Mouse (Mus musculus) hindbrain, postnatal 0 days (tissue): Measurements from ENCODE around the gene Hoxb6. TPM values are rescaled to one million over a fixed set of nuclear protein-coding genes. Genes with fewer than 3 reads are reported as not detected.

ENCODE experiments used
- ATAC-seq: fragments of 200-750 bp; cut with Nextera tagmentation; 2 replicates; pipeline ENCODE4 v1.8.0; 2017; ENCODE audit warnings: mild to moderate bottlenecking, moderate TSS enrichment, moderate library complexity
- DNase-seq: peaks from one replicate; pipeline ENCODE4 v3.0.0-alpha.2; 2015; ENCODE audit warnings: low spot score
- H3K27ac ChIP-seq: fragments of 300-500 bp; sonication (generic); 2 replicates; pipeline ENCODE4 v1.5.1; 2014; ENCODE audit warnings: mild to moderate bottlenecking
- H3K27me3 ChIP-seq: fragments of 300-500 bp; sonication (generic); 2 replicates; pipeline ENCODE4 v1.6.1; 2014; ENCODE audit warnings: low read length, mixed read lengths; ENCODE audit not compliant: insufficient read depth
- H3K36me3 ChIP-seq: fragments of 300-500 bp; sonication (generic); 2 replicates; pipeline ENCODE4 v1.6.1; 2014; ENCODE audit warnings: low read length, mixed read lengths; ENCODE audit not compliant: insufficient read depth
- H3K4me1 ChIP-seq: fragments of 300-500 bp; sonication (generic); 2 replicates; pipeline ENCODE4 v1.6.1; 2014; ENCODE audit warnings: antibody characterized with exemption, low read length, mixed read lengths; ENCODE audit not compliant: insufficient read depth
- H3K4me2 ChIP-seq: fragments of 300-500 bp; sonication (generic); 2 replicates; pipeline ENCODE4 v1.6.1; 2014; ENCODE audit warnings: low read depth, mild to moderate bottlenecking, low read length, moderate library complexity, mixed read lengths
- H3K4me3 ChIP-seq: fragments of 300-500 bp; sonication (generic); 2 replicates; pipeline ENCODE4 v1.5.1; 2014; ENCODE audit warnings: low read length
- H3K9ac ChIP-seq: fragments of 300-500 bp; sonication (generic); replicated peaks from 2 replicates; pipeline ENCODE4 v1.6.1; 2014; ENCODE audit warnings: mild to moderate bottlenecking, low read length, moderate library complexity, mixed read lengths
- H3K9me3 ChIP-seq: fragments of 300-500 bp; sonication (generic); 2 replicates; pipeline ENCODE4 v1.6.1; 2016; ENCODE audit warnings: low read length, mixed read lengths
- CTCF ChIP-seq: IDR thresholded peaks from 2 replicates; pipeline ENCODE4 v1.5.1; 2016; ENCODE audit warnings: antibody characterized with exemption, control low read depth, low read depth
- WGBS: fragments of 180-500 bp; shearing (Covaris S2); extraction: QIAGEN DNeasy Blood & Tissue Kit; methylation state at CpG from one replicate; pipeline ENCODE4 v1.1.7; 2014; 5-methylcytosine and 5-hydroxymethylcytosine counted together
- microRNA counts: library from miRNA; unstranded; fragments of <30 nt; microRNA quantifications from one replicate; lab custom pipeline; 2015
- microRNA-seq, 2 experiments: library from miRNA; unstranded; fragments of <30 nt; microRNA quantifications; one replicate each; pipeline ENCODE4; 2016
- polyA plus RNA-seq: library from polyadenylated mRNA; unstranded; fragments of >200 nt; fragmentation: Nextera tagmentation; extraction: Ambion mirVana; gene quantifications from 2 replicates; pipeline ENCODE4 v1.2.1, GENCODE M21; 2015
- total RNA-seq: library from RNA; depleted of rRNA; stranded (reverse); fragments of >200 nt; gene quantifications from 2 replicates; pipeline ENCODE4 v1.2.3, GENCODE M21; 2014; rRNA removed

Hoxb6 gene
- total and polyA plus RNA-seq, 2 experiments from 2014 or later = 23.2 to 29.0 TPM

GRCm38 (mm10) chr11:96350791-96351190, 58.5 kb downstream of the Hoxb6 start:
- DNase-seq (no peak), ATAC-seq (no peak)
- Histone ChIP-seq H3K27ac (peak overlapping the region; percentile 91), H3K4me2 (peak overlapping the region; percentile 59), H3K9ac (peak overlapping the region; percentile 30; the same call in 1 of the 2 replicates), H3K4me1 (no peaks in the 10 kb centered on the region), H3K9me3 (no peaks in the 10 kb centered on the region), H3K36me3 (no peaks in the 10 kb centered on the region), H3K4me3 (no peak overlapping the region), H3K27me3 (peaks cover 65% of the 10 kb centered on the region)
- 23% methylated on average over 2 of the region's 2 CpGs for WGBS
- no peak for TF ChIP-seq CTCF

MicroRNAs encoded within 50 kb of the gene (microRNA counts, 519-probe panel; counts per million panel counts)
- microRNA mmu-miR-10a (lab: Ali Mortazavi, UCI) (4,970 counts per million, percentile 84 among the panel's probes with 10 or more counts), microRNA mmu-miR-196a (lab: Ali Mortazavi, UCI) (not detected)

Small RNA genes lying within 50 kb of the gene (microRNA-seq; reads per million reads assigned to microRNA genes)
- gene Mir10a = 25,370 to 27,060 reads per million in 2 experiments
- gene Mir196a-1 = 0 to 0.35 reads per million in 2 experiments

Other genes starting within 250 kb of the Hoxb6 start
- 48.2 and 50.1 TPM in 2 replicates for gene Ube2z, start 227.1 kb upstream of the Hoxb6 start, total RNA-seq
- 30.3 and 32.9 TPM in 2 replicates for gene Ube2z, start 227.1 kb upstream of the Hoxb6 start, polyA plus RNA-seq
- gene Atp5g1, start 216.8 kb upstream of the Hoxb6 start, total RNA-seq = 703 and 894 TPM in 2 replicates
- gene Atp5g1, start 216.8 kb upstream of the Hoxb6 start, polyA plus RNA-seq = 1,232 and 1,324 TPM in 2 replicates
- gene Calcoco2, start 180.5 kb upstream of the Hoxb6 start, total RNA-seq = not detected in 2 replicates
- gene Calcoco2, start 180.5 kb upstream of the Hoxb6 start, polyA plus RNA-seq = 0.19 TPM in 2 replicates
- 0.43 and 0.52 TPM in 2 replicates for gene Ttll6, start 158.7 kb upstream of the Hoxb6 start, total RNA-seq
- 0.23 and 0.43 TPM in 2 replicates for gene Ttll6, start 158.7 kb upstream of the Hoxb6 start, polyA plus RNA-seq
- gene Hoxb13, start 98.2 kb upstream of the Hoxb6 start, total RNA-seq = not detected in 2 replicates
- not detected in 2 replicates for gene Hoxb13, start 98.2 kb upstream of the Hoxb6 start, polyA plus RNA-seq
- gene Hoxb9, start 21.0 kb upstream of the Hoxb6 start, total RNA-seq = 0.40 TPM in 1 of 2 replicates, not detected in the other
- gene Hoxb9, start 21.0 kb upstream of the Hoxb6 start, polyA plus RNA-seq = 0.13 TPM in 1 of 2 replicates, not detected in the other
- 28.0 and 66.5 TPM in 2 replicates for gene Hoxb8, start 10.6 kb upstream of the Hoxb6 start, total RNA-seq
- 4.6 and 6.2 TPM in 2 replicates for gene Hoxb8, start 10.6 kb upstream of the Hoxb6 start, polyA plus RNA-seq
- 11.0 and 21.7 TPM in 2 replicates for gene Hoxb7, start 5.9 kb upstream of the Hoxb6 start, total RNA-seq
- gene Hoxb7, start 5.9 kb upstream of the Hoxb6 start, polyA plus RNA-seq = 10.1 and 16.8 TPM in 2 replicates
- 16.5 and 24.3 TPM in 2 replicates for gene Hoxb5, start 10.9 kb downstream of the Hoxb6 start, total RNA-seq
- 109 and 113 TPM in 2 replicates for gene Hoxb5, start 10.9 kb downstream of the Hoxb6 start, polyA plus RNA-seq
- gene Hoxb4, start 25.8 kb downstream of the Hoxb6 start, total RNA-seq = 4.2 and 8.6 TPM in 2 replicates
- gene Hoxb4, start 25.8 kb downstream of the Hoxb6 start, polyA plus RNA-seq = 2.4 and 3.3 TPM in 2 replicates
- gene Hoxb3, start 30.9 kb downstream of the Hoxb6 start, total RNA-seq = 42.1 and 42.2 TPM in 2 replicates
- 6.6 and 8.1 TPM in 2 replicates for gene Hoxb3, start 30.9 kb downstream of the Hoxb6 start, polyA plus RNA-seq
- gene Hoxb2, start 58.0 kb downstream of the Hoxb6 start, total RNA-seq = 35.4 and 36.4 TPM in 2 replicates
- 11.6 and 13.1 TPM in 2 replicates for gene Hoxb2, start 58.0 kb downstream of the Hoxb6 start, polyA plus RNA-seq
- 0.21 TPM in 1 of 2 replicates, not detected in the other for gene Hoxb1, start 73.3 kb downstream of the Hoxb6 start, total RNA-seq
- gene Hoxb1, start 73.3 kb downstream of the Hoxb6 start, polyA plus RNA-seq = 0.08 and 0.24 TPM in 2 replicates
- 0.83 and 2.5 TPM in 2 replicates for gene Skap1, start 172.1 kb downstream of the Hoxb6 start, total RNA-seq
- 5.7 and 7.4 TPM in 2 replicates for gene Skap1, start 172.1 kb downstream of the Hoxb6 start, polyA plus RNA-seq